8 mouse cellular contexts compared by ENCODE assay signal in the genomic region with DNA sequence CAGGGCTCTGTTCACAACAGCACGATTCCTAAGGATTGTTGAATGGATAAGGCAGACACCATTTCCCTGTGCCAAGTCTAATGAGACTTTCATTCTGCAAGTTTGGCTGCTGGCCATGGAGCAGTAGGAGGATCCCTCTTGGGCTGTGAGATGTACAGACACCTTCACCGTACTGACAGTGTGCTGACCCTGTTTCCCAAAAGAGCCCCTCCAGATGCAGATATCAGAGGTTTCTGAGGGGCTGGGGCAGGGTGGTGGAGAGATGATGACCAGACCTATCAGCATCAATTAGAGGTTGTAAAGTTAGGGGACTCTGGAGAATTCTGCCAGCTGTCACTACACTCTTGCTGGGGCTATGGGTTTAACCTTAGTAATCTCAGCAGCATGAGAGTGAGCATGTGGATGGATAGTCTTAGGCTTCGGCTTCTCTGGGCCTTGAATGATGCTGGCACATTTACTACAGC.
DNase-seq lines count a peak whose midpoint lies in the region; ATAC-seq and TF ChIP-seq lines count a peak whose summit lies in the region.

No protein-coding gene starts in this region.

- H3K9me3 ChIP-seq in forebrain, postnatal 0 days (ENCODE audit: low read length) = no peaks in the 10 kb centered on the region
- H3K9me3 ChIP-seq in neural tube, embryonic 14.5 days (ENCODE audit: control insufficient read depth, low read length) = no peaks in the 10 kb centered on the region

- no peaks in the 10 kb centered on the region for H3K27me3 ChIP-seq in forebrain, postnatal 0 days (ENCODE audit: insufficient read depth, low read length)
- H3K27me3 ChIP-seq in neural tube, embryonic 14.5 days (ENCODE audit: control insufficient read depth, insufficient read depth, low read length) = no peaks in the 10 kb centered on the region

- no peak overlapping the region for H3K4me3 ChIP-seq in forebrain, postnatal 0 days (ENCODE audit: low read depth, low read length)
- H3K4me3 ChIP-seq in neural tube, embryonic 14.5 days (ENCODE audit: low read depth, low read length) = no peak overlapping the region

- H3K9ac ChIP-seq in forebrain, postnatal 0 days = no peak overlapping the region
- H3K9ac ChIP-seq in neural tube, embryonic 14.5 days (replicated peaks; ENCODE audit: low read depth, low read length) = no peak overlapping the region

- no peak for TF ChIP-seq CTCF in forebrain, postnatal 0 days (IDR thresholded peaks at IDR 0.05; ENCODE audit: low read depth)

- no peaks in the 10 kb centered on the region for H3K36me3 ChIP-seq in forebrain, postnatal 0 days (ENCODE audit: insufficient read depth)
- H3K36me3 ChIP-seq in neural tube, embryonic 14.5 days (ENCODE audit: control insufficient read depth, insufficient read depth, low read length) = no peaks in the 10 kb centered on the region

- 27% methylated on average over 3 of the region's 3 CpGs for WGBS in forebrain, postnatal 0 days
- 20% methylated on average over 3 of the region's 3 CpGs for WGBS in neural tube, embryonic 14.5 days

- H3K4me2 ChIP-seq in forebrain, postnatal 0 days (ENCODE audit: low read depth) = no peak overlapping the region
- no peak overlapping the region for H3K4me2 ChIP-seq in neural tube, embryonic 14.5 days (ENCODE audit: low read depth, low read length)

- peak overlapping the region; percentile 76 for H3K27ac ChIP-seq in forebrain, postnatal 0 days (ENCODE audit: low read depth, low read length)
- peak overlapping the region; percentile 18; the same call in 1 of the 2 replicates for H3K27ac ChIP-seq in neural tube, embryonic 14.5 days (ENCODE audit: low read depth, low read length)

- H3K4me1 ChIP-seq in forebrain, postnatal 0 days (ENCODE audit: insufficient read depth) = peaks cover 15% of the 10 kb centered on the region
- peaks cover 25% of the 10 kb centered on the region for H3K4me1 ChIP-seq in neural tube, embryonic 14.5 days (ENCODE audit: control insufficient read depth, insufficient read depth, low read length)

- peak; percentile 11 for DNase-seq in gastrocnemius, postnatal 10 days
- DNase-seq in gastrocnemius, adult 18-20 months (ENCODE audit: low spot score) = no peak
- DNase-seq in Muller cell, postnatal 12 days (ENCODE audit: inconsistent ontology term) = peak; percentile 71
- peak; percentile 77 for DNase-seq in forebrain, postnatal 0 days
- DNase-seq in left cerebral cortex, adult 9 months (ENCODE audit: low spot score in 2 of 2) = peak; percentile 35 to 73
- DNase-seq in spleen, postnatal 10 days (ENCODE audit: low spot score in 2 of 2) = no peak

- peak; percentile 83 for ATAC-seq in forebrain, postnatal 0 days
- peak; percentile 50; the same call in 1 of the 2 replicates for ATAC-seq in neural tube, embryonic 14.5 days (ENCODE audit: low read depth)
- ATAC-seq in megakaryocyte, adult 5-6 weeks (ENCODE audit: poor library complexity, severe bottlenecking) = no peak

Comparison
In these comparisons a context has a peak if more than half of its experiments do, and no peak if none do; other contexts are left out.
1. DNase-seq: peak in gastrocnemius, postnatal 10 days (single experiment), Muller cell, postnatal 12 days (single experiment), forebrain, postnatal 0 days (single experiment) and left cerebral cortex, adult 9 months (2 of 2); none in gastrocnemius, adult 18-20 months (single experiment) and spleen, postnatal 10 days (0 of 2).